In the genomic region with DNA sequence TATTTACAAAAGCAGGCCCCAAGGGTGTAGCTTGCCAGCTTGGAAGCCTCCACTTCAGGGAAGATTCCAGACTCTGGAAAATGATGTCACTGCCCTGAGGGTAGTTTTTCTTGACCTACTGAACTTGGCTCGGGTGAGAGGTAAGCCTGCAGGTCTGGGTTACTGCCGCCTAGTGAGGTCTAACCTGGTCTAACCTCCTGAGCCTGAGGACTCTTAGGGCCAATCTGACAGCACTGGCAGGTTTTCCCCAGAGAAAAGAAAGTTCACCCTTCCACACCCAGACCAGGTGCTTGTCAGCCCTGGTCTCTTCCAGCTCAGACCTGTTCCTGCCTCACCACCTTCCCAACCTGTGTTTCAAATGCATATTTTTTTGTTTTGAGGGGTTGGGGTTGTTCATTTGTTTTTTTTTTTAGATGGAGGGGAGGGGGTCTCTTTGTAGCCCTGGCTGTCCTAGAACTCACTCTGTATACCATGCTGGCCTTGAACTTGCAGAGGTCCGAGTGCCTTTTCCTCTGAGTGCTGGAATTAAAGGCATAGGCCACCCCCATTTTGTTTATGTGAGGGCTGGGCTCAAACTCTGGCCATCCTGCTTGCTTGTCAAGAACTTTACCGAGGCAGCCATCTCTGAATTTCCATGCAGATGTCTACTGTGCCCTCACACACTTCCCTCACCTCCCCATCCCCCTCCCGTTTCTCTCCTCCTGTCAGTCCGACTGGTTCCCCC, we compare ENCODE assay signal across 30 mouse cellular contexts. TPM values are rescaled to one million over a fixed set of nuclear protein-coding genes. Genes with fewer than 3 reads are reported as not detected.
DNase-seq lines count a peak whose midpoint lies in the region; ATAC-seq and TF ChIP-seq lines count a peak whose summit lies in the region.
"Had no signal": no experiment of that assay in that cellular context is flagged by ENCODE, and none has a peak within 500 bp of the region (broad histone marks: within the 10 kb centered on the region; RNA-seq: fewer than 3 reads in every experiment).

No protein-coding gene starts in this region.

- no peak for TF ChIP-seq CTCF in ES-Bruce4 (IDR thresholded peaks at IDR 0.05; ENCODE audit: low read depth, low read length)
- no peak for TF ChIP-seq CTCF in small intestine, adult 2 months (IDR thresholded peaks at IDR 0.05; ENCODE audit: extremely low read depth, insufficient read length, insufficient replicate concordance, low read depth, low read length)

- no peaks in the 10 kb centered on the region for H3K36me3 ChIP-seq in ES-Bruce4 (ENCODE audit: control insufficient read depth, insufficient read depth, low read length, poor library complexity, severe bottlenecking)
- H3K36me3 ChIP-seq in small intestine, adult 2 months (ENCODE audit: control insufficient read depth, insufficient read depth, low read length): no peaks in the 10 kb centered on the region
- H3K36me3 ChIP-seq: embryonic facial prominence, embryonic 10.5 days; embryonic facial prominence, embryonic 13.5 days; forebrain, embryonic 10.5 days; heart, embryonic 13.5 days; hindbrain, embryonic 12.5 days; hindbrain, embryonic 15.5 days had no signal

- peaks cover 9% of the 10 kb centered on the region for H3K4me1 ChIP-seq in ES-Bruce4 (ENCODE audit: control insufficient read depth, insufficient read depth, low read length)
- peaks cover 35% of the 10 kb centered on the region; the same call in 1 of the 2 replicates for H3K4me1 ChIP-seq in small intestine, adult 2 months (ENCODE audit: control insufficient read depth, insufficient read depth, insufficient read length, low read length)
- H3K4me1 ChIP-seq: hindbrain, embryonic 12.5 days; hindbrain, embryonic 15.5 days had no signal

- WGBS in small intestine, adult 2 months: 68% methylated on average over 6 of the region's 6 CpGs

- no peak overlapping the region for H3K9ac ChIP-seq in ES-Bruce4 (ENCODE audit: low read depth, poor library complexity, severe bottlenecking)
- H3K9ac ChIP-seq: embryonic facial prominence, embryonic 13.5 days; forebrain, embryonic 13.5 days; heart, embryonic 13.5 days; hindbrain, embryonic 12.5 days; hindbrain, embryonic 15.5 days had no signal

- H3K27me3 ChIP-seq in ES-Bruce4 (ENCODE audit: control insufficient read depth, insufficient read depth, low read length, poor library complexity, severe bottlenecking): no peaks in the 10 kb centered on the region
- H3K27me3 ChIP-seq in small intestine, adult 2 months (ENCODE audit: control insufficient read depth, insufficient read depth, low read length): no peaks in the 10 kb centered on the region
- H3K27me3 ChIP-seq: embryonic facial prominence, embryonic 13.5 days; heart, embryonic 13.5 days; hindbrain, embryonic 12.5 days; hindbrain, embryonic 15.5 days had no signal

- DNase-seq in 3T3-L1 (ENCODE audit: low read depth, low spot score) (peak; percentile 22), R1 (ENCODE audit: low read depth, low spot score) (peak; percentile 73)
- no peak for DNase-seq in adrenal gland, postnatal 4 days (ENCODE audit: low spot score in 2 of 2)
- DNase-seq: adrenal gland, postnatal 10 days; adrenal gland, postnatal 36 days; cerebellum, adult 11 months; cerebellum, adult 2 months; cerebellum, adult 9-11 months; cerebellum, postnatal 25 days; gastrocnemius, postnatal 10 days; heart, adult 18-20 months; heart, postnatal 14 days; heart, postnatal 4 days; kidney, adult 18-20 months; kidney, adult 9 months had no signal

- ATAC-seq in erythroblast, adult 5-6 weeks (replicated peaks; ENCODE audit: low FRiP score, poor library complexity, severe bottlenecking): no peak
- ATAC-seq: activated CD4-positive, CD25-positive, alpha-beta regulatory T cell, adult 4 months; forebrain, embryonic 13.5 days; forebrain, embryonic 16.5 days had no signal

- TF ChIP-seq EP300 in ES-Bruce4 (IDR thresholded peaks at IDR 0.05; ENCODE audit: insufficient read depth, low read depth, low read length): peak; percentile 98

- peak overlapping the region; percentile 76 for H3K27ac ChIP-seq in ES-Bruce4 (ENCODE audit: insufficient read depth, low read length)
- H3K27ac ChIP-seq in small intestine, adult 2 months (ENCODE audit: insufficient read depth, low read depth, low read length): peak overlapping the region; percentile 99
- H3K27ac ChIP-seq: embryonic facial prominence, embryonic 10.5 days; embryonic facial prominence, embryonic 13.5 days; forebrain, embryonic 10.5 days; forebrain, embryonic 13.5 days; heart, embryonic 13.5 days; hindbrain, embryonic 12.5 days; hindbrain, embryonic 15.5 days had no signal

- TF ChIP-seq POLR2A in ES-Bruce4 (IDR thresholded peaks at IDR 0.05; ENCODE audit: insufficient read depth, low read length): no peak
- no peak for TF ChIP-seq POLR2A in small intestine, adult 2 months (IDR thresholded peaks at IDR 0.05; ENCODE audit: low read depth, low read length)

- no peaks in the 10 kb centered on the region for H3K9me3 ChIP-seq in ES-Bruce4 (replicated peaks; ENCODE audit: control insufficient read depth, insufficient read depth, low read length, poor library complexity, severe bottlenecking)
- H3K9me3 ChIP-seq: embryonic facial prominence, embryonic 10.5 days; embryonic facial prominence, embryonic 13.5 days; forebrain, embryonic 10.5 days; forebrain, embryonic 13.5 days; heart, embryonic 13.5 days; hindbrain, embryonic 12.5 days; hindbrain, embryonic 15.5 days had no signal

- no peak overlapping the region for H3K4me3 ChIP-seq in ES-Bruce4 (ENCODE audit: low read depth, low read length)
- no peak overlapping the region for H3K4me3 ChIP-seq in small intestine, adult 2 months (ENCODE audit: low read depth, low read length)
- H3K4me3 ChIP-seq: embryonic facial prominence, embryonic 10.5 days; embryonic facial prominence, embryonic 13.5 days; forebrain, embryonic 10.5 days; forebrain, embryonic 13.5 days; heart, embryonic 13.5 days; hindbrain, embryonic 12.5 days; hindbrain, embryonic 15.5 days had no signal

RNA-seq across cellular contexts. Expression of a gene that starts 6.9 kb away (rescaled TPM):
- polyA plus RNA-seq in ES-Bruce4 (2011; ENCODE audit: insufficient read depth, insufficient read length, low read depth, missing spikeins): 443 and 531 TPM in 2 replicates
- 192 and 574 TPM in 2 replicates for polyA plus RNA-seq in small intestine, adult 2 months (2012; rRNA removed)
- 46.6 and 59.0 TPM in 2 replicates for total RNA-seq in erythroblast, adult 5-6 weeks (2015; ENCODE audit: low replicate concordance)
- total RNA-seq in erythroblast, adult 5-6 weeks (2017; ENCODE audit: low replicate concordance): 27.0 and 41.7 TPM in 2 replicates
- total RNA-seq in adrenal gland, postnatal 4 days (2021): 10 to 100 TPM; 62.1 to 63.9 TPM

RNA-seq across cellular contexts. Expression of a gene that starts 14.2 kb away (rescaled TPM):
- polyA plus RNA-seq in ES-Bruce4 (2011; ENCODE audit: insufficient read depth, insufficient read length, low read depth, missing spikeins): 23.1 and 31.8 TPM in 2 replicates
- polyA plus RNA-seq in small intestine, adult 2 months (2012; rRNA removed): 1.4 and 2.3 TPM in 2 replicates
- 0.63 and 1.7 TPM in 2 replicates for total RNA-seq in erythroblast, adult 5-6 weeks (2015; ENCODE audit: low replicate concordance)
- total RNA-seq in erythroblast, adult 5-6 weeks (2017; ENCODE audit: low replicate concordance): 2.0 and 2.1 TPM in 2 replicates
- total RNA-seq in adrenal gland, postnatal 4 days (2021): 10 to 100 TPM; 20.0 to 22.0 TPM

RNA-seq across cellular contexts. Expression of a gene that starts 39.0 kb away (rescaled TPM):
- 0.58 and 1.3 TPM in 2 replicates for polyA plus RNA-seq in ES-Bruce4 (2011; ENCODE audit: insufficient read depth, insufficient read length, low read depth, missing spikeins)
- polyA plus RNA-seq in small intestine, adult 2 months (2012; rRNA removed): 0.01 and 0.13 TPM in 2 replicates
- not detected in 2 replicates for total RNA-seq in erythroblast, adult 5-6 weeks (2015; ENCODE audit: low replicate concordance)
- 0.17 TPM in 1 of 2 replicates, not detected in the other for total RNA-seq in erythroblast, adult 5-6 weeks (2017; ENCODE audit: low replicate concordance)
- total RNA-seq in adrenal gland, postnatal 4 days (2021): under 1 TPM in 1 of 2 experiments, not detected in 1; 0.14 TPM
- total RNA-seq: adrenal gland, adult 18-20 months; adrenal gland, postnatal 10 days; adrenal gland, postnatal 36 days; common myeloid progenitor, adult 5-6 weeks; gastrocnemius, adult 18-20 months; gastrocnemius, postnatal 10 days; heart, postnatal 14 days had no signal
- polyA plus RNA-seq: activated CD4-positive, CD25-positive, alpha-beta regulatory T cell, adult 4 months; forebrain, embryonic 13.5 days; heart, embryonic 13.5 days had no signal

Comparison
In these comparisons a context has a peak if more than half of its experiments do, and no peak if none do; other contexts are left out.
1. DNase-seq: peak in 3T3-L1 (single experiment) and R1 (single experiment); none in adrenal gland, postnatal 4 days (0 of 2).
2. RNA of a gene that starts 14.2 kb away (total RNA-seq): 20.0 to 22.0 TPM in adrenal gland, postnatal 4 days; 0.63 to 2.1 TPM in erythroblast, adult 5-6 weeks; every median in the first group is over 4 times any median in the second.